Mouse (Mus musculus): Measurements from ENCODE around the gene Gtf3c2.

The Gtf3c2 gene

DNA sequence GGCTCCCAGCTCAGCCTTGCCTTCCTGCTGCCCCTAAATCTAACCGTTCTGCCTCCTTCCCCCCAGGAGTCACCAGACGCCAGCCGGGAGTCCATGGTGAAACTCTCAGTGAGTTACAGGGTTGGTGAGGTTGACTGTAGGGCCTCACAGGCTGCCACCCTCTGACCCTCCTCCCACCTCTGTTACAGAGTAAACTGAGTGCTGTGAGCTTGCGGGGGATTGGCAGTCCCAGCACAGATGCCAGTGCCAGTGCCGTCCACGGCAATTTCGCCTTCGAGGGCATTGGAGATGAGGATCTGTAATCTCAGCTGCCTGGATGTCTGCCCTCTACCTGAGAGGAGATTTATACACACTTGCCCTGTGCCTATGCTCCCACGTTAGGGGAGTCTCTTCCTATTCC is 18.2 kb upstream of the Gtf3c2 start:
- no peak for DNase-seq (ENCODE audit: low read depth, low spot score)

DNA sequence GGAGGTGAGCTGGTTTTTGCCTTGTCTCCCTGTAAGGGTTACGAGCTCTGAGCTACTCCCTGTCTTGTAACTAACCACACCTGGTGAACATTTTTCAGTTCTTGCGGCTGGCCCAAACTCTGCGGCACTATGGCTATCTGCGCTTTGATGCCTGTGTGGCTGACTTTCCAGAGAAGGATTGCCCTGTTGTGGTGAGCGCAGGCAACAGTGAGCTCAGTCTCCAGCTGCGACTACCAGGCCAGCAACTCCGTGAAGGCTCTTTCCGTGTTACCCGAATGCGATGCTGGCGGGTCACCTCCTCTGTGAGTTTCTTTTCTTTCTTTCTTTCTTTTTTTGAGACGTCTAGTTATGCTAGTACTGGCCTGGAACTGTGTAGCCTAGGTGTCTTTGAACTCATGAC is 17.1 kb upstream of the Gtf3c2 start:
- no peak for DNase-seq (ENCODE audit: low read depth, low spot score)

GRCm38 (mm10) chr5:31196207-31196606 is 16.3 kb upstream of the Gtf3c2 start:
- no peak for DNase-seq (ENCODE audit: low read depth, low spot score)

- DNase-seq (ENCODE audit: low read depth, low spot score) = no peak
Observed at GRCm38 (mm10) chr5:31195671-31196070, 15.7 kb upstream of the Gtf3c2 start.

GRCm38 (mm10) chr5:31194486-31195485 is 14.8 kb upstream of the Gtf3c2 start:
- DNase-seq (ENCODE audit: low read depth, low spot score) = peak; percentile 76

- DNase-seq (ENCODE audit: low read depth, low spot score) = no peak
Observed at GRCm38 (mm10) chr5:31193631-31194281, 13.8 kb upstream of the Gtf3c2 start.

- DNase-seq (ENCODE audit: low read depth, low spot score) = peak; percentile 99
Observed at GRCm38 (mm10) chr5:31192939-31193630, 13.1 kb upstream of the Gtf3c2 start, which contains the start of the genes Snx17 and Eif2b4. Snx17 (plus strand) TSS chr5:31193227. Eif2b4 (minus strand) TSS chr5:31193430.

- no peak for DNase-seq (ENCODE audit: low read depth, low spot score)
Observed at GRCm38 (mm10) chr5:31192045-31192938, 12.3 kb upstream of the Gtf3c2 start.

DNA sequence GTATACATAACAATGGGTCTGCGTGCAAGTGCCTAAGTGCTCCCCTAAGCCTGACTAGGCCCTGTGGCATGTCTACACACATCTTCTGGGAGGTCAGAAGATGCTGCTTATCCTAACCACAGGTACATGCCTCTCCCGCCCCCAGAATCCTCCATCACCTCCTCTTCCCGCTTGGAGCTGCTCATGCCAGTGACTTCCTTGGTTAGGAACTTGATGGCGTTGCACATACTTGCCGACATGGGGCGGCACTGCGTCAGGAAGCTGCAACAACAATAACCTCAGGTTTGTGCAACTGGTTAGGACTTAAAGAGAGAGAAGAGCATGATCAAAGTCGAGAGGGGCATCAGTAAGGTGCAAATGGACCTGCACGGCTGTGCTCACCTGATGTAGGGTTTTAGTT is 10.3 kb upstream of the Gtf3c2 start:
- peak; percentile 55 for DNase-seq (ENCODE audit: low read depth, low spot score)

GRCm38 (mm10) chr5:31188223-31188840 is 8.4 kb upstream of the Gtf3c2 start:
- DNase-seq (ENCODE audit: low read depth, low spot score) = peak; percentile 76

GRCm38 (mm10) chr5:31183678-31184077 is 3.7 kb upstream of the Gtf3c2 start:
- no peak for DNase-seq (ENCODE audit: low read depth, low spot score)

GRCm38 (mm10) chr5:31181183-31181770 is 1.3 kb upstream of the Gtf3c2 start:
- DNase-seq (ENCODE audit: low read depth, low spot score) = no peak

- peak; percentile 78 for DNase-seq (ENCODE audit: low read depth, low spot score)
Observed at GRCm38 (mm10) chr5:31179301-31179765, 611 bp downstream of the Gtf3c2 start.

GRCm38 (mm10) chr5:31168630-31169029 is 11.3 kb downstream of the Gtf3c2 start:
- no peak for DNase-seq (ENCODE audit: low read depth, low spot score)

GRCm38 (mm10) chr5:31164878-31165277 is 15.1 kb downstream of the Gtf3c2 start:
- DNase-seq (ENCODE audit: low read depth, low spot score) = no peak

GRCm38 (mm10) chr5:31162462-31162861 is 17.5 kb downstream of the Gtf3c2 start:
- DNase-seq (ENCODE audit: low read depth, low spot score) = no peak

DNA sequence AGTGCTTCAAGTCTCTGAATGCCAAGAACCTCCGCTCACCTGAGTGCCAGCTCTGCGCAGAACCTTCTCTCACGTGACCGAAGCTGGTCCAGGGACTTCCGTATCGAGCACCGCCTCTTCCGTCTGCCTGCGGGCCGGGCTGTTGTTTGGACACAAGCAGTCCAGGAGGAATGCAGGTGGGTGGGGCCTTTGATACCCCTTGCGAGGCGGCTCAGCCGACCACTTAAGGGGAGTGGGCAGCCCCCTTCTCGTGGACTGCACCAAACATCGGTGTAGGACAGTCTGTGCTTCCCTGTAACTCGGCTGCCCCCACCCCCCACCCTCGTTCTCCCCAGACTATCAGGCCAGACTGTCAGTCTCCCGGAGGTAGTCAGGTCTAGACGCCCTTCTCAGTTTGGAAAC is 25.8 kb downstream of the Gtf3c2 start, which contains the start of gene Mpv17:
Mpv17 (minus strand) TSS at position 100 of the 402 bp plus-strand sequence.
- DNase-seq (ENCODE audit: low read depth, low spot score) = peak; percentile 92

GRCm38 (mm10) chr5:31153516-31154151 is 26.3 kb downstream of the Gtf3c2 start:
- DNase-seq (ENCODE audit: low read depth, low spot score) = no peak

GRCm38 (mm10) chr5:31151746-31152145 is 28.2 kb downstream of the Gtf3c2 start:
- DNase-seq (ENCODE audit: low read depth, low spot score) = no peak

All from ES-CJ7 (cell line).